Mouse (Mus musculus) liver, embryonic 12.5 days (tissue): ENCODE measurements around the gene Cdk12. TPM values are rescaled to one million over a fixed set of nuclear protein-coding genes. Genes with fewer than 3 reads are reported as not detected.

Experiments used
- ATAC-seq: fragments of 200-750 bp; cut with Nextera tagmentation; 2 replicates; pipeline ENCODE4 v1.8.0; 2017; ENCODE audit warnings: moderate number of reproducible peaks, mild to moderate bottlenecking, moderate library complexity
- H3K27ac ChIP-seq: fragments of 300-500 bp; sonication (generic); 2 replicates; pipeline ENCODE4 v1.5.1; 2016; ENCODE audit warnings: mild to moderate bottlenecking
- H3K27me3 ChIP-seq: fragments of 300-500 bp; sonication (generic); replicated peaks from 2 replicates; pipeline ENCODE4 v1.6.1; 2016; ENCODE audit warnings: mild to moderate bottlenecking, moderate library complexity
- H3K36me3 ChIP-seq: fragments of 300-500 bp; sonication (generic); 2 replicates; pipeline ENCODE4 v1.6.1; 2016; ENCODE audit warnings: mild to moderate bottlenecking, moderate library complexity
- H3K4me1 ChIP-seq: fragments of 300-500 bp; sonication (generic); 2 replicates; pipeline ENCODE4 v1.6.1; 2016
- H3K4me2 ChIP-seq: fragments of 300-500 bp; sonication (generic); 2 replicates; pipeline ENCODE4 v1.6.1; 2016; ENCODE audit warnings: mild to moderate bottlenecking, moderate library complexity
- H3K4me3 ChIP-seq: fragments of 300-500 bp; sonication (generic); 2 replicates; pipeline ENCODE4 v1.5.1; 2016; ENCODE audit warnings: mild to moderate bottlenecking, moderate library complexity
- H3K9ac ChIP-seq: fragments of 300-500 bp; sonication (generic); 2 replicates; pipeline ENCODE4 v1.6.1; 2016; ENCODE audit warnings: mild to moderate bottlenecking, moderate library complexity
- H3K9me3 ChIP-seq: fragments of 300-500 bp; sonication (generic); replicated peaks from 2 replicates; pipeline ENCODE4 v1.6.1; 2016; ENCODE audit warnings: mild to moderate bottlenecking, moderate library complexity
- WGBS: fragments of 180-500 bp; shearing (Covaris S2); methylation state at CpG from one replicate; pipeline ENCODE4 v1.1.7; 2016; ENCODE audit not compliant: insufficient replicate concordance; 5-methylcytosine and 5-hydroxymethylcytosine counted together
- polyA plus RNA-seq: library from polyadenylated mRNA; unstranded; fragments of >200 nt; fragmentation: Nextera tagmentation; extraction: Ambion mirVana; gene quantifications from 2 replicates; pipeline ENCODE4 v1.2.1, GENCODE M21; 2016

Cdk12 gene
- polyA plus RNA-seq, 1 experiment from 2014 or later: 9.0 TPM

DNA sequence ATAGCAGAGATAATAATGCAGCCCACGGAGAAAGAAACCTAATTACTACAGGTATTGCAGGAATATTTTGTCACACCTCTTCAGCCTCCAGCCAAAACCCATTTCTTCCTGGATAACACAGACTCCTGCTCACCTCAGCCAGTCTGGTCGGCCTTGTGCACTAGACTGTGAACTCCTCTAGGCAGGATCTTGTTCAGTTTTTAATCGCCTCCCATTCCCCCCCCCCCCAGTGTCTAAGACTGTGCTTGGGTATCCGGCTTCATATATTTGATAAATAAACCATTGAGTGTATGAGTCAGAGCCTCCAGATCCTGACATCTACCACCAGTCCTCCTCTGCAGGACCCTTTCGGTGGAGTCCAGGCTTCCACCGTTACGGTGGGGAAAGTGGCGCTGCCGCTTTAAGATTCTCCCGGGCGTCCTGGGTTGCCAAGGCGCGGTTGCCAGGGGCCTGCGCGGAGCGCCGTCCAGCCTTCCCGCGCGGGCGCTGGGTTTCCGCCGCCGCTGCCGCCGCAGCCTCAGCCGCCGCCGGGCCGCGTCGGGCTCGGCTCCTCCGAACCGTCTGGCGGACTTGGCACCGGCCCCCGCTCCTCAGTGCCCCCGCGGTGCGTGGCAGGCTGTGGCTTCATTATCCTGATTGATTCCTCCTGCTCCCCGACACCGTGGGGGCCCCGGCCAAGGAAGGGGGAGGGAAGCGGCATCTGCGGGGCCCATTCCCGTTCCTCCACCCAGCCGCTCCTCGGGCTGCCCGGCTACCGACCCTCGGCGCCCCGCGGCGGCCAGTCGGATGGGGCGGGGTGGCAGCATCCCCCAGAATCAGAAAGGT is 91.5 kb downstream of the Cdk12 start:
- H3K36me3 ChIP-seq: no peaks in the 10 kb centered on the region
- H3K27ac ChIP-seq: no peak overlapping the region
- 2% methylated on average over 58 of the region's 58 CpGs for WGBS
- H3K9me3 ChIP-seq: no peaks in the 10 kb centered on the region
- peak overlapping the region; percentile 72 for H3K4me2 ChIP-seq
- peak overlapping the region; percentile 57 for H3K4me3 ChIP-seq
- ATAC-seq: peak; percentile 23; the same call in 1 of the 2 replicates
- H3K4me1 ChIP-seq: peaks cover 19% of the 10 kb centered on the region
- peak overlapping the region; percentile 56 for H3K9ac ChIP-seq
- peaks cover 97% of the 10 kb centered on the region for H3K27me3 ChIP-seq

DNA sequence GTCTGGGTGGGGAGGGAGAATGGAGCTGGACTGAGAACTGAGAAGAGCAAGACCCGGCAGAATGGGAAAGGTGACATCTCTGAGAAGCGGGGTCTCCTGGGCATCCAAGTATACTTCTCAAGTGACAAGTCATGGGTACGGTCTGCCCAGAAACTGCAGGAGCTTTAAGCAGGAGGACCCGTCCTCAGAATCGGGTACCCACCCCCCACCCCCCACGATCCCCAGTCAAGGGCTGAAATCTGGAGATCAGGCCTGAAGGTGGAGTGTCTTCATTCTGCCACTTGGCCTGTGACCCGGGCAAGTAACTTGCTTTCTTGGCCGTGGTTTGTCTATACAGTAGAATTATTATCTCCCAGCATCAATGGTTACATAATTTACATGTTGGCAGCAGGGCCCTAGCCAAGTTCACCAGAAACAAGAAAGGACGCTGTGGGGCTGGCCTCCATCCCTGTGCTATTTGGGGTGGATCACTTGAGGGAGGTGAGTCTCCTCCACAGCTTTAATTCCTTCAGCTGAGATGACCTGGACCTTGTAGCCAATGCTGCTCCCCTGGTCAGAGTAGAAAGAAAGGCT is 92.2 kb downstream of the Cdk12 start:
- peaks cover 96% of the 10 kb centered on the region for H3K27me3 ChIP-seq
- peak overlapping the region; percentile 57 for H3K4me3 ChIP-seq
- H3K4me1 ChIP-seq: peaks cover 19% of the 10 kb centered on the region
- no peaks in the 10 kb centered on the region for H3K9me3 ChIP-seq
- H3K4me2 ChIP-seq: peak overlapping the region; percentile 72
- ATAC-seq: no peak
- H3K27ac ChIP-seq: no peak overlapping the region
- peak overlapping the region; percentile 56; the same call in 1 of the 2 replicates for H3K9ac ChIP-seq
- H3K36me3 ChIP-seq: no peaks in the 10 kb centered on the region
- 10% methylated on average over 9 of the region's 9 CpGs for WGBS

DNA sequence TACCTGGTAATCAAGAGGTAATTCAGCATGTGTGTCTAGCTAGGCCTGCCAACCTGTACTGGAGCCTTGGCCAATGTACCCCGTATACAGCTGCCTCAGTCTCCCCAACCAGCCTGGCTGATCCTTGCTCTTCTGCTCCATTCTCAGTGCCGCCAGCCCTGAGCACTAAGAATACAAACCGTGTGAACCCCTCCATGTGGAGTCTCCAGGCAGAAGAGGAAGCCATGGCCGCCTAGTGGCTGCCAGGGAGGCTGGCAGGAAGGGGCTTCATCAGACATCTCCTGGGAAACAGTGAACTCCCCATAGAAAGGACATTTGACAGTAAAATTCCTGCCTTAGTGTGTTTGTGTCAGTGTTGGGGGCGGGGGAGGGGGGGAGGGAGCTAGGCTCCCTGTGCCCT is 93.4 kb downstream of the Cdk12 start:
- Histone ChIP-seq H3K9ac (no peak overlapping the region), H3K27me3 (peaks cover 88% of the 10 kb centered on the region), H3K9me3 (no peaks in the 10 kb centered on the region), H3K4me3 (no peak overlapping the region), H3K36me3 (no peaks in the 10 kb centered on the region), H3K27ac (no peak overlapping the region), H3K4me1 (peaks cover 19% of the 10 kb centered on the region), H3K4me2 (no peak overlapping the region)
- WGBS: 9% methylated on average over 5 of the region's 5 CpGs
- ATAC-seq: no peak

DNA sequence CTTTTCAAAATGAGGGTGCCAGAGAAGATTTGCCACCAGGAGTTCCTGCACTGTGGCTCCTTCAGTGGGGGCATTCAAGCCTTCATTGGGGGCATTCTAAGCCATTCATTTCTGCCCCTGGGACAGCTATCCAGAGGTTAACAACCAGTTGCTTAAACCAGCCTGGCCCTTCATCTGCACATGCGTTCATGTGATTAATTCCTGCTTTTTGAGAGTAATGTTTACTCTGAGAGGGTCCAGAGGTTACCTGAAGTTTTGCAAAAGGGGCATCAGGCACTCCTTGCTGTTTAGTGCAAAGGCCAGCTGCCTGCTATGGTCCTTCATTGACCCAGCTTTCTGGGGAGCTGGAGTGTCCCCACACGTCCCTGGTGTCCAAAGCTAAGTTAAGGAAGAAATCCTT is 94.1 kb downstream of the Cdk12 start:
- Histone ChIP-seq H3K36me3 (no peaks in the 10 kb centered on the region), H3K9ac (no peak overlapping the region), H3K4me3 (no peak overlapping the region), H3K27me3 (peaks cover 83% of the 10 kb centered on the region), H3K27ac (no peak overlapping the region), H3K4me2 (no peak overlapping the region), H3K9me3 (no peaks in the 10 kb centered on the region), H3K4me1 (peaks cover 19% of the 10 kb centered on the region)
- ATAC-seq: no peak
- WGBS: 45% methylated on average over 2 of the region's 2 CpGs

DNA sequence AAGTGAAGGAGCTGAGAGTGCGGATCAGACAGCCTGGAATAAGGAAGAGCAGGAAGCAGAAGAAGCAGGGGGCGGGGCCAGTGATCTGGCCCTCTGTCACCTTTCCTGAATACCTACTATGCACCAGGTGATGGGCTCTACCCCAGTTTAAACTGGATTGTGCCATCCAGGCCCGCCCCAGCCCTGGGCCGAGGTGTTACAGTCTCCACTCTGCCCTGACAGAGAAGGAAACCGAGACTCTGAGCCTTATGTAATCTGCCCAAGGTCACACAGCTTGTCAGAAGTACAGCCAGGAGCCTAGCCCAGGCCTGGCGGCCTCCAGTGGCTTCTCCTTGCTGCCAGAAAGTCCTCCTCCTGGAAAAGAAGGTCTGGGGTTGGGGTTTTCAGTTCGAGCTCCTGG is 94.9 kb downstream of the Cdk12 start:
- Histone ChIP-seq H3K9me3 (no peaks in the 10 kb centered on the region), H3K4me1 (peaks cover 19% of the 10 kb centered on the region), H3K27ac (no peak overlapping the region), H3K36me3 (no peaks in the 10 kb centered on the region), H3K27me3 (peaks cover 78% of the 10 kb centered on the region), H3K4me3 (no peak overlapping the region), H3K9ac (no peak overlapping the region), H3K4me2 (no peak overlapping the region)
- 18% methylated on average over 7 of the region's 7 CpGs for WGBS
- no peak for ATAC-seq

DNA sequence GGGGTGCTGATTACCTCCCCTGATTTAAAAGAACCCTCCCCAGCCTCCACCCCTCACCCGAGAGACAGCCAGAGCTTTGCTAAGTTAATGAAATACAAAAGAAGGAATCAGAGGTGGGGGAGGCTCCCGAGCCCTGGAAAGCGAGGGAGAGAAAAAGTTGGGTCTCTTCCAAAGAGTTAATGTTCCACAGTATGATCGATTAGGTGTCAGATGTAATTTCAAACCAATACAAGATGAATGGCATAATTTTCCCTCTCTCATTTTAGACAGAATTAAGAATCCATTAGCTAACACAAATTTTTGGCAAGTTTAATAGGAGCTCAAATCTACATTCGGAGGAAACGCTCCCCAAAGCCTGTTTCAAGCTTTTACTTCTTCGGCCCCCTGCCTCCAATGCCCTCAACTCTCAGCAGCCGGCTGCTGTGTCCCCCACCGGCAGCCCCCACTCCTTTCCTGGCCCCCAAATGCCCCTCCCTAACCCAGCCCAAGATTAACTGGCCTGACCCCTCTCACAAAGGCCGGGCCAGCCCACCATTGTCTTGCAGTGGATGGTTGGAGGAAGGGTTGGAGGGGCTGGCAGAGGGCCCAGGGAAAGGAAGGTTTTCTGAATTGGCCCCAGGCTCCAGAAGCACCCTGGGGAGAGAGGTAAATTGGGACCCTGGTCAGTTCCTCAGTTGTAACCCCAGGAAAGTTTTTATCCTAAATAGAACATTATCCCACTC is 95.8 kb downstream of the Cdk12 start:
- H3K9ac ChIP-seq: no peak overlapping the region

DNA sequence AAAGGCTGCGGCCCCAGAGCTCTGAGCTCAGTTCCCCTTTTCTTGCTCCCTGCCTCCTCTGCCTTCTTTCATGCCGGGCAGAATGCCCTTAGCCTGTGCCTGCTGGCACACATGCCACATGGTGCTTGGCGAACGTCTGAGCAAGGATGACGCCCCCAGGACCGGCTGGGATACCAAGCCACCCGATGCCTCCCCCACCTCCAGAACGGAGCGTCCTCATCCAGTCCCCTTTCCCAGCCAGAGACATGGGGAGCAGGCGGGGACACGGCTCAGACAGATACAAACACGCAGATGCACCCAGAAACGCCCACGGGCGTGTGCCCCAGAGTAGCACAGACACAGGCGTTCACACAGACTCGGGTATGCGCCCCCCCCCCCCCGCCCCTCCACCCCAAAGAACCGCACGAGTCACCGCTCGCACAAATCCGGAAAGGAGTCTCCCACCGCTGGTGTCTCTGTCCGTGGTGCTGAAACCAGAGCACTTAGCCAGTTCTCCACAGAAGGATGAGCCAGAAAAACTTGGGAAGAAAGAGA is 111.0 kb downstream of the Cdk12 start:
- Histone ChIP-seq H3K4me1 (peaks cover 3% of the 10 kb centered on the region; the same call in 1 of the 2 replicates), H3K9ac (no peak overlapping the region), H3K9me3 (no peaks in the 10 kb centered on the region), H3K4me3 (no peak overlapping the region), H3K27ac (no peak overlapping the region), H3K27me3 (peaks cover 97% of the 10 kb centered on the region), H3K36me3 (no peaks in the 10 kb centered on the region), H3K4me2 (no peak overlapping the region)
- WGBS: 2% methylated on average over 23 of the region's 26 CpGs
- no peak for ATAC-seq

More for the DNA sequence above, 95.8 kb downstream of the Cdk12 start:
- Histone ChIP-seq H3K4me2 (no peak overlapping the region; the same call in 1 of the 2 replicates), H3K4me1 (peaks cover 19% of the 10 kb centered on the region), H3K27ac (no peak overlapping the region), H3K36me3 (no peaks in the 10 kb centered on the region), H3K9me3 (no peaks in the 10 kb centered on the region), H3K4me3 (no peak overlapping the region), H3K27me3 (peaks cover 76% of the 10 kb centered on the region)
- 19% methylated on average over 10 of the region's 10 CpGs for WGBS
- no peak for ATAC-seq

DNA sequence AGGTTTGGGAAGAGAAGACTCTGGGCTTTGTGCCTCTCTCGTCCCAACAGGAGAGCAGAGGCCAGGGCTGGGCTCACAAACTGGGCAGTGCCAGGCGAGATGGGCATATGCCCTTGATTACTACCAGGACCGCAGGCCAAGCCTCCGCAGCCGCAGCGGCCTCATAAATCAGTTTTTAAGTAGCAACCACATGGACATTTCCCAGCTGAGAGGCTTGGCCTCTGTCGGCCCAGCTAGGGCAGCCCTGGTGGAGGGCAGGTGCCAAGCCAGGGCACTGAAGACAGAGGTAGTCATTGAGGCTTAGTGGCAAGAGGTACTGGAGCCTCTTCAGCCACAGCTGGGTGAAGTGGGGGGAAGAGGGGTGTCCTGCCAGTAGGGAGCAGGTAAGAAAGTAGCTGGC is 114.6 kb downstream of the Cdk12 start:
- Histone ChIP-seq H3K36me3 (no peaks in the 10 kb centered on the region), H3K9ac (no peak overlapping the region), H3K9me3 (no peaks in the 10 kb centered on the region), H3K27me3 (peaks cover 100% of the 10 kb centered on the region), H3K4me2 (no peak overlapping the region), H3K27ac (no peak overlapping the region), H3K4me1 (peaks cover 3% of the 10 kb centered on the region; the same call in 1 of the 2 replicates), H3K4me3 (no peak overlapping the region)
- no peak for ATAC-seq
- 7% methylated on average over 7 of the region's 7 CpGs for WGBS

DNA sequence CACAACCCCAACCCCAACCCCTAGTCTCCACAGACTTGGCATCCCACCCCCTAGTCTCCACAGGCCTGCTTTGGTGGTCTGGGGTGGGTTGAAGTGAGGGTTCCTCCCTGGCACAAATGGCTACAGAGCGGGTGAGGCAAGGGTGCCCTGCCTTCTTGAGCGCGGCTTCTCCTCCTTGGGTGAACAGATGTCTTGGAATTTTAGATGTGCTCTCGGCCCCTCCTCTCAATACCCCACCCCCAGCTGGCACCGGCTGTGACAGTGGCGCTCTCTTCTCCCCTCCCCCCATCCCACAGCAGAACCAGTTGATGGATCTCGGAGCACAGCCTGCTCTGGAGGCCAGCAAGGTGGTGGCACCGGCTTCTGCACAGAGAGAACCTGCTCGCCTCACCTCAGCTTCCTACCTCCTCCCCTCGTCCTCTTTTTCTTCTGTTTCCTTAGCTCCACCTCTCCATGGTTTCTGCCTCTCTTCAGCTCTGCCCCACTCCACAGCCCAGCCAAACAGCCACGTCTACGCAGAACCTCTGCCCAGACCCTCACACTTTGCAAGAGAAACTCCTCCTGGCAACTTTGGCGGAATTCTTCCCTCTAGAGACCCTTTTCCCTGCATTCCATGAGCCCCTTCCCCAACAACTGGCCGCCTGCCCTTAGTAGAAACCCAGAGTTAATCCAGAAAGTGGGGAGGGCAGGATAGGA is 115.7 kb downstream of the Cdk12 start:
- no peak for ATAC-seq
- H3K36me3 ChIP-seq: no peaks in the 10 kb centered on the region
- peaks cover 100% of the 10 kb centered on the region for H3K27me3 ChIP-seq
- H3K4me1 ChIP-seq: peaks cover 3% of the 10 kb centered on the region; the same call in 1 of the 2 replicates
- no peak overlapping the region for H3K4me3 ChIP-seq
- H3K9ac ChIP-seq: no peak overlapping the region
- H3K4me2 ChIP-seq: no peak overlapping the region
- WGBS: 4% methylated on average over 14 of the region's 14 CpGs
- no peak overlapping the region for H3K27ac ChIP-seq
- H3K9me3 ChIP-seq: no peaks in the 10 kb centered on the region

DNA sequence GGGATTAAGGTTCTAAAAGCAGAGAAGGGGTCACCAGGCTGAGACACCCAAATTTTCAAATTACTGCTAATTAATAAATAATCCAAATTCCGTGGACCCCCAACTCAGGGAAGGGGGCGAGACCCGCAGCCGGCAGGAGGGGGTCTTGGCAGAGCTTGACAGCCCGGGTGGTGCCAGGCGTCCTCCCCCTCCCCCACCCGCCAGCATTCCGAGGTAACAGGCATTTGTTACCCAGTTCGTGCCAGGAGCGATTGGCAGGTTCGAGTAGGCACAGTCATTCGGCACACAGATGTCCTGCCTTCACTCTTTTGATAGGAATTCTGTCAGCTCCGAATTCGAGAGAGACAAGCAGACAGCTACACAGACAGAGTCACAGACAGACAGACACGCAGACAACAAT is 116.3 kb downstream of the Cdk12 start:
- Histone ChIP-seq H3K27ac (no peak overlapping the region), H3K4me3 (no peak overlapping the region), H3K9ac (no peak overlapping the region), H3K36me3 (no peaks in the 10 kb centered on the region), H3K4me2 (no peak overlapping the region), H3K9me3 (no peaks in the 10 kb centered on the region), H3K27me3 (peaks cover 100% of the 10 kb centered on the region), H3K4me1 (no peaks in the 10 kb centered on the region)
- no peak for ATAC-seq
- WGBS: 6% methylated on average over 15 of the region's 15 CpGs

DNA sequence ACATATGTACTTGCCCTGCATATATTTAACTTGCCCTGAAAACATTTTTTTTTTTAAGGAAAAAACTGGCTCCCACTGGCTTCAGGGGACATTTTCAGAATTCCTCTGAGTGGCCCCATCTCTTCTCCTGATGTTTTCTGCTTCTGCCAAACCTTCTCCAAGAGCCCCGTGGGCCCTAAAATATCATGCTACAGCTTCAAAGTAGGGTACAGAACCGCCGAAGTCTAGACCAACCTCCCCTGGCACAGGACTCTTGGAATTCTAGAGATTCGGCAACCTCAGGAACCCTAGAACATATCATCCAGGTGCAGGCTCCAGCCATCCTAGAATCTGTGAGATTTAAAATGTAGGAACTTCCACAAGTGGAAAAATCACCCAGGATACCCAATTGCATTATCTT is 116.7 kb downstream of the Cdk12 start:
- H3K9ac ChIP-seq: no peak overlapping the region
- 23% methylated on average over 4 of the region's 4 CpGs for WGBS
- no peaks in the 10 kb centered on the region for H3K36me3 ChIP-seq
- H3K27me3 ChIP-seq: peaks cover 100% of the 10 kb centered on the region
- no peak overlapping the region for H3K4me3 ChIP-seq
- H3K4me1 ChIP-seq: no peaks in the 10 kb centered on the region
- H3K4me2 ChIP-seq: no peak overlapping the region
- no peak overlapping the region for H3K27ac ChIP-seq
- ATAC-seq: no peak
- H3K9me3 ChIP-seq: no peaks in the 10 kb centered on the region
